Mouse (Mus musculus) layer of hippocampus, adult 2 months (tissue): ENCODE measurements around the gene Krcc1. TPM values are rescaled to one million over a fixed set of nuclear protein-coding genes. Genes with fewer than 3 reads are reported as not detected.
"Not testable (repeated sequence)": the region's sequence is repeated elsewhere in the genome, so short reads cannot be mapped to it uniquely, and the experiment has no call there.

ENCODE experiments used
- DNase-seq, 2 experiments: peaks; one replicate each; pipeline ENCODE4 v3.0.0; 2022; ENCODE audit warnings: low spot score in 2 of 2
- H3K27ac ChIP-seq: fragments of 200-600 bp; 2 replicates; pipeline ENCODE4 v1.8.1; 2022
- H3K4me3 ChIP-seq: fragments of 200-600 bp; 2 replicates; pipeline ENCODE4 v1.8.1; 2022; ENCODE audit warnings: mild to moderate bottlenecking
- CTCF ChIP-seq: fragments of 200-600 bp; conservative IDR thresholded peaks from 2 replicates; pipeline ENCODE4 v1.8.1; 2022; ENCODE audit warnings: antibody characterized with exemption, mild to moderate bottlenecking, moderate library complexity
- total RNA-seq, 2 experiments: library from RNA; stranded (reverse); gene quantifications; 2 replicates each; pipeline ENCODE4 v1.2.3; 2021

The Krcc1 gene
- total RNA-seq, 2 experiments from 2014 or later: 15.6 to 17.4 TPM

- H3K27ac ChIP-seq: no peak overlapping the region
- H3K4me3 ChIP-seq: no peak overlapping the region
- no peak for TF ChIP-seq CTCF
- DNase-seq: no peak
These were observed 23.1 kb upstream of the Krcc1 start for GRCm38 (mm10) chr6:71248420-71248819.

- Histone ChIP-seq H3K4me3 (no peak overlapping the region), H3K27ac (no peak overlapping the region)
- TF ChIP-seq CTCF: no peak
- DNase-seq: no peak
These were observed 21.9 kb upstream of the Krcc1 start for GRCm38 (mm10) chr6:71249615-71250014.

- Histone ChIP-seq H3K27ac (no peak overlapping the region), H3K4me3 (no peak overlapping the region)
- TF ChIP-seq CTCF: no peak
- no peak for DNase-seq
These were observed 20.5 kb upstream of the Krcc1 start for GRCm38 (mm10) chr6:71250951-71251350.

GRCm38 (mm10) chr6:71254456-71254855 is 17.0 kb upstream of the Krcc1 start:
- no peak overlapping the region for H3K4me3 ChIP-seq
- TF ChIP-seq CTCF: no peak
- DNase-seq: no peak
- H3K27ac ChIP-seq: no peak overlapping the region

DNA sequence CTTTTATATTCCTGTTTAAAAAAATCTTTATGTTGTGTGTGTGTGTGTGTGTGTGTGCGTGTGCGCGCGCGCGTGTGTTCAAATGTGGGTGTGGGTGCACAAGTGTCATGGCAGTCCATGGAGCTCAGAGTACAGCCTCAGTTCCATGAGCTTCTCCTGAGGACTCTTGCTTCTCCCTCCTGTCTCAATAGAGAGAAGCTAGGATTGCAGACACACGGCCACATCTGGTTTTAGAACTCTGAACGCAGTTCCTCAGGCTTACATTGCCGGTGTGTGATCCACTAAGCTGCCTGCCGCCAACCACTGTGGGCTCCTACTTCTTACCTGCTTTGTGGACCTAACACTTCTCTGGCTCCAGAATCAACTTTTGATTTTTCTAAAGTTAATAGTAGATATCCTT is 15.3 kb upstream of the Krcc1 start:
- Histone ChIP-seq H3K27ac (no peak overlapping the region), H3K4me3 (no peak overlapping the region)
- no peak for DNase-seq
- TF ChIP-seq CTCF: no peak

GRCm38 (mm10) chr6:71257375-71257774 is 14.1 kb upstream of the Krcc1 start:
- no peak for DNase-seq
- no peak for TF ChIP-seq CTCF
- Histone ChIP-seq H3K27ac (no peak overlapping the region), H3K4me3 (no peak overlapping the region)

GRCm38 (mm10) chr6:71258562-71258961 is 12.9 kb upstream of the Krcc1 start:
- H3K27ac ChIP-seq: no peak overlapping the region
- no peak for DNase-seq
- TF ChIP-seq CTCF: no peak
- H3K4me3 ChIP-seq: no peak overlapping the region

DNA sequence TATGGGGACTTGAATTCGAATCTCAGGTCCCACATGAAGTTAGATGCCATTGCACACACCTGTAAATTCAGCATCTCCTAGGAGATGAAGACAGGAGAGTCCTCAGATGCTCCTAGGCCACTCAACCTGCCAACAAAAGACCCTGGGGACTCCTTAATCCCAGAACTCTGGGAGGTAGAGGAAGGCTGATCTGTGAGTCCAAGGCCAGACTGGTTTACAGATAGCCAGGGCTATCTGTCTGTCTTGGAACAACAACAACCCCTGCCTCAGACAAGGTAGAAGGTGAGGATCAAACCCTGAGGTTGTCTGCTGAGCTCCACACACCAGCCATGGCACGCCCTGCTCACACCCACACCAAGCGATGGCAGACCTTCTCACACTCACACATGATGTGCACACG is 12.3 kb upstream of the Krcc1 start:
- TF ChIP-seq CTCF: no peak
- Histone ChIP-seq H3K4me3 (no peak overlapping the region), H3K27ac (no peak overlapping the region)
- no peak for DNase-seq

GRCm38 (mm10) chr6:71260051-71260640 is 11.3 kb upstream of the Krcc1 start:
- TF ChIP-seq CTCF: no peak
- Histone ChIP-seq H3K27ac (no peak overlapping the region), H3K4me3 (no peak overlapping the region)
- DNase-seq: no peak

- TF ChIP-seq CTCF: no peak
- no peak overlapping the region for H3K27ac ChIP-seq
- no peak overlapping the region for H3K4me3 ChIP-seq
- DNase-seq: no peak
These were observed 10.4 kb upstream of the Krcc1 start for GRCm38 (mm10) chr6:71261060-71261459.

- TF ChIP-seq CTCF: no peak
- no peak overlapping the region for H3K4me3 ChIP-seq
- H3K27ac ChIP-seq: no peak overlapping the region
- DNase-seq: no peak
These were observed 9.2 kb upstream of the Krcc1 start for GRCm38 (mm10) chr6:71262142-71262833.

- H3K27ac ChIP-seq: not testable (repeated sequence)
These were observed 3.9 kb upstream of the Krcc1 start for GRCm38 (mm10) chr6:71267603-71268002.

GRCm38 (mm10) chr6:71268929-71269685 is 2.4 kb upstream of the Krcc1 start:
- no peak for DNase-seq
- no peak overlapping the region for H3K27ac ChIP-seq
- H3K4me3 ChIP-seq: no peak overlapping the region
- TF ChIP-seq CTCF: peak; percentile 69

More at GRCm38 (mm10) chr6:71267603-71268002, 3.9 kb upstream of the Krcc1 start:
- not testable (repeated sequence) for DNase-seq, H3K4me3 ChIP-seq

GRCm38 (mm10) chr6:71269686-71270050 is 1.8 kb upstream of the Krcc1 start:
- DNase-seq, H3K27ac ChIP-seq, H3K4me3 ChIP-seq: not testable (repeated sequence)
